Mouse (Mus musculus): Measurements from ENCODE around the gene Reg4. TPM values are rescaled to one million over a fixed set of nuclear protein-coding genes. Genes with fewer than 3 reads are reported as not detected.

Reg4 gene
- polyA plus RNA-seq, 1 experiment from 2014 or later: not detected

DNA sequence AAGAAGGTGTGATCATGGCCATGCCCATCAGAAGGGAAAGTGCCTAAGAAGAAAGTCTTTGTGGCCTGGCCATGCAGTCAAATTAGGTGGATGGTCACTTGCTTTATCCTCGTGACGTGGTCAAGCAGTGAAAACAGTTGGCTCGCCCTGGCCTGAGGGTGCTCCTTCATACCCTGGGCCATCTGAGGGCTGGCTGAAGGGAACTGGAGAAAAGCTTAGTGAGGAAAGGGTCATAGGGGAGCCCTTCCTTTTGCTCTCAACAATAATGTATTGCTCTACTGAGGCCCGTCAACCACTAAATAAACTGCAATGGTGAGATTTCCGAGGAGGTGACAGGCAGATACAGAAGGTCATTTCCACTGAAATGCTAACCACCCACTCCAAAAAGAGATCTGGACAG, 15.3 kb downstream of the Reg4 start:
- 75% methylated on average over 5 of the region's 5 CpGs for WGBS
- Histone ChIP-seq H3K27ac (ENCODE audit: poor library complexity, severe bottlenecking) (no peak overlapping the region), H3K4me3 (no peak overlapping the region), H3K36me3 (no peaks in the 10 kb centered on the region), H3K9me3 (replicated peaks) (no peaks in the 10 kb centered on the region), H3K9ac (no peak overlapping the region), H3K4me2 (no peak overlapping the region), H3K4me1 (replicated peaks) (no peaks in the 10 kb centered on the region), H3K27me3 (replicated peaks) (no peaks in the 10 kb centered on the region)
- ATAC-seq (ENCODE audit: insufficient number of reproducible peaks, low FRiP score): no peak

GRCm38 (mm10) chr3:98238150-98238549, 16.2 kb downstream of the Reg4 start:
- H3K9ac ChIP-seq: no peak overlapping the region
- WGBS: 84% methylated on average over 3 of the region's 3 CpGs
- H3K4me3 ChIP-seq: no peak overlapping the region
- ATAC-seq (ENCODE audit: insufficient number of reproducible peaks, low FRiP score): no peak
- no peaks in the 10 kb centered on the region for H3K36me3 ChIP-seq
- no peak overlapping the region for H3K27ac ChIP-seq (ENCODE audit: poor library complexity, severe bottlenecking)
- no peak overlapping the region for H3K4me2 ChIP-seq
- H3K27me3 ChIP-seq (replicated peaks): no peaks in the 10 kb centered on the region
- no peaks in the 10 kb centered on the region for H3K4me1 ChIP-seq (replicated peaks)
- H3K9me3 ChIP-seq (replicated peaks): no peaks in the 10 kb centered on the region

DNA sequence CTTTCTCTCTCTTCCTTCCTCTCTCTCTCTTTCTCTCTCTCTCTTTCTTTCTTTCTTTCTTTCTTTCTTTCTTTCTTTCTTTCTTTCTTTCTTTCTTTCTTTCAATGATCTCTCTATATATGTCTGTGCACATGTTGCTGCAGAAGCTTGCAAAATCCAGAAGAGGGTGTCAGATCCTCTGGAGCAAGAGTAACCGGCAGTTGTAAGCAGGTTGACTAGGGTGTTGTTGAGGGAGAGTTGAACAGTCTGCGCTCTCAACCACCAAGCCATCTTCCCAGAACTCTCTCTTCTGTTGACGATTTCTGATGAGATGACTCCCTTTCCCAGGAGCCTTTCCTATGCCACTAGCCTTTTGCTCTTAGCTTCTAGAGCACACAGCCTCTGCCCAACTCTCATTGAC, 20.1 kb downstream of the Reg4 start:
- no peak for ATAC-seq (ENCODE audit: insufficient number of reproducible peaks, low FRiP score)
- WGBS: 64% methylated on average over 3 of the region's 3 CpGs
- H3K9me3 ChIP-seq (replicated peaks): no peaks in the 10 kb centered on the region

GRCm38 (mm10) chr3:98242458-98243037, 20.6 kb downstream of the Reg4 start:
- H3K36me3 ChIP-seq: no peaks in the 10 kb centered on the region
- H3K9me3 ChIP-seq (replicated peaks): no peaks in the 10 kb centered on the region
- H3K4me2 ChIP-seq: no peak overlapping the region
- no peak overlapping the region for H3K4me3 ChIP-seq
- no peaks in the 10 kb centered on the region for H3K27me3 ChIP-seq (replicated peaks)
- ATAC-seq (ENCODE audit: insufficient number of reproducible peaks, low FRiP score): no peak
- H3K9ac ChIP-seq: no peak overlapping the region
- H3K4me1 ChIP-seq (replicated peaks): no peaks in the 10 kb centered on the region
- WGBS: 73% methylated on average over 8 of the region's 8 CpGs
- no peak overlapping the region for H3K27ac ChIP-seq (ENCODE audit: poor library complexity, severe bottlenecking)

More for the DNA sequence above, 20.1 kb downstream of the Reg4 start:
- H3K27ac ChIP-seq (ENCODE audit: poor library complexity, severe bottlenecking): no peak overlapping the region
- no peaks in the 10 kb centered on the region for H3K4me1 ChIP-seq (replicated peaks)
- H3K27me3 ChIP-seq (replicated peaks): no peaks in the 10 kb centered on the region
- no peak overlapping the region for H3K9ac ChIP-seq
- H3K4me3 ChIP-seq: no peak overlapping the region
- no peak overlapping the region for H3K4me2 ChIP-seq
- no peaks in the 10 kb centered on the region for H3K36me3 ChIP-seq

DNA sequence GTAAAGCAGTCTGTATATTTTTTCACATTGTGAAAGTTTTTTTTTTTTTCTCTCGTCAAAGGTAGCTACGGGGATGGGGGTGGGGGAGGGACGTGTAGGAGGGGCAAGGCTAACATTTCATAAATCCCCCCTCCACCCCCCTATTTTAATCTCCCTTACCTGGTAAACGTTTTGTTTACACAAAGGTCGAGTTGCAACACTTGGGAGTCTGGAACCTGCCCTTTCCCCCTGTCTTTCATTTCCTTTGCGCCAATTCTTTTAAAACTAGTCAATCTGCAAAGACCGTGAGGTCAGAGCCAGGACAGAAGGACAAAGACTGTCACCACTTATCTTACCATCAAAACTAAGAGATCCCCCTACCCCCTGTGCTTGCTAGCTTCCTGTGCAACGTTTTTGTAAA, 23.9 kb downstream of the Reg4 start:
- Histone ChIP-seq H3K9me3 (replicated peaks) (no peaks in the 10 kb centered on the region), H3K4me1 (replicated peaks) (no peaks in the 10 kb centered on the region), H3K4me2 (no peak overlapping the region), H3K4me3 (no peak overlapping the region), H3K36me3 (no peaks in the 10 kb centered on the region), H3K27me3 (replicated peaks) (no peaks in the 10 kb centered on the region), H3K9ac (no peak overlapping the region), H3K27ac (ENCODE audit: poor library complexity, severe bottlenecking) (no peak overlapping the region)
- no peak for ATAC-seq (ENCODE audit: insufficient number of reproducible peaks, low FRiP score)
- WGBS: 28% methylated on average over 8 of the region's 8 CpGs

DNA sequence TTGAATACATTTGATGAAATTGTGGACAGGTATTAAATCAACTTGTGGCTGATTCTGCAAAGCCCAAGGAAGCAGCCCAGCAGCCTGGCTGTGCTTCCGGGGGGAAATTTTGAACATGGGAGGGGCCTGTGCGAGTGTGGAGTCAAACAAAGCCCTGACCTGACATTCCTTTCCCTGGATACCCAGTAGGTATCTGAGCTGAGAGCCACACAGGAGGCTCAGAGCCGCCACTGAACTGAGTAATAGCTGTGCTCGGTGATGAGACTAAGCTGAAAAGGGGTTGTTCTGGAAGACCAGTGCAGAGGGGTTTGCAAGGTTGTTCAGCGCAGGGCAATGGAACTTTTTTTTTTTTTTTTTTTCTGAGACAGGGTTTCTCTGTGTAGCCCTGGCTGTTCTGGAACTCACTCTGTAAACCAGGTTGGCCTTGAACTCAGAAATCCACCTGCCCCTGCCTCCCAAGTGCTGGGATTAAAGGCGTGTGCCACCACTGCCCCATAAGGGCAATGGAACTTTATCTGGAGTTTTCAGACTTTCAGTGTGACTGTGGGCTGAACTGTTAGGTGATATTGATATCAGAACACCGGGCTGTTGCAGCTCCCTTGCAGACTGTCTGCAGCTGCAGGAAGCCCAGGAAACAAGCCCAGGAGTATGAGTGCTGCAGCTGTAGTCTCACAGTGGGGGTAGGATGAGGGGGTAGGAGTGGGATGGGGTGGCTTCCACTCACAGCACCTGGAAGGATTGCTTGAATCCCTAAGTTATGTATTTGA, 25.2 kb downstream of the Reg4 start:
- ATAC-seq (ENCODE audit: insufficient number of reproducible peaks, low FRiP score): no peak
- no peaks in the 10 kb centered on the region for H3K36me3 ChIP-seq
- no peak overlapping the region for H3K4me3 ChIP-seq
- H3K9me3 ChIP-seq (replicated peaks): no peaks in the 10 kb centered on the region
- no peak overlapping the region for H3K4me2 ChIP-seq
- no peak overlapping the region for H3K27ac ChIP-seq (ENCODE audit: poor library complexity, severe bottlenecking)
- H3K27me3 ChIP-seq (replicated peaks): no peaks in the 10 kb centered on the region
- H3K9ac ChIP-seq: no peak overlapping the region
- WGBS: 45% methylated on average over 7 of the region's 7 CpGs
- no peaks in the 10 kb centered on the region for H3K4me1 ChIP-seq (replicated peaks)

DNA sequence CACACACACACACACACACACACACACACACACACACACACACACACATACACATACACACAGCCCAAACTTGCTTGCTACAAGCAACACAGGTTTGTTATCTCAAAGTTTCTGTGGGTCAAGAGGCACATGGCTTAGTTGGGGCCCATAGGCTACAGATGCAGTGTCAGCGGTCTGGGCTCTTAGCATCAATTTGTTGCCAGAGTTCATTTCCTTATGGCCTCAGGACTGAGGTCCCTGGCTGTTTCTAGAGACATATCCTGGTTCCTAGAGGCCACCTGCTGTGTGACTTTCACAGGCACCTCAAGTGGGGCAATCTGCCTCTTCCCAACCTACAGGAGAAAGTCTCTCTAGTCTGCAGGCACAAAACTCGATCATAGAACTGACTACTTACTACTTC, 27.4 kb downstream of the Reg4 start:
- WGBS: 85% methylated on average over 2 of the region's 2 CpGs
- no peak overlapping the region for H3K9ac ChIP-seq
- ATAC-seq (ENCODE audit: insufficient number of reproducible peaks, low FRiP score): no peak
- no peaks in the 10 kb centered on the region for H3K4me1 ChIP-seq (replicated peaks)
- no peak overlapping the region for H3K4me2 ChIP-seq
- H3K9me3 ChIP-seq (replicated peaks): peaks cover 6% of the 10 kb centered on the region
- H3K27ac ChIP-seq (ENCODE audit: poor library complexity, severe bottlenecking): no peak overlapping the region
- H3K36me3 ChIP-seq: no peaks in the 10 kb centered on the region
- H3K4me3 ChIP-seq: no peak overlapping the region
- no peaks in the 10 kb centered on the region for H3K27me3 ChIP-seq (replicated peaks)

DNA sequence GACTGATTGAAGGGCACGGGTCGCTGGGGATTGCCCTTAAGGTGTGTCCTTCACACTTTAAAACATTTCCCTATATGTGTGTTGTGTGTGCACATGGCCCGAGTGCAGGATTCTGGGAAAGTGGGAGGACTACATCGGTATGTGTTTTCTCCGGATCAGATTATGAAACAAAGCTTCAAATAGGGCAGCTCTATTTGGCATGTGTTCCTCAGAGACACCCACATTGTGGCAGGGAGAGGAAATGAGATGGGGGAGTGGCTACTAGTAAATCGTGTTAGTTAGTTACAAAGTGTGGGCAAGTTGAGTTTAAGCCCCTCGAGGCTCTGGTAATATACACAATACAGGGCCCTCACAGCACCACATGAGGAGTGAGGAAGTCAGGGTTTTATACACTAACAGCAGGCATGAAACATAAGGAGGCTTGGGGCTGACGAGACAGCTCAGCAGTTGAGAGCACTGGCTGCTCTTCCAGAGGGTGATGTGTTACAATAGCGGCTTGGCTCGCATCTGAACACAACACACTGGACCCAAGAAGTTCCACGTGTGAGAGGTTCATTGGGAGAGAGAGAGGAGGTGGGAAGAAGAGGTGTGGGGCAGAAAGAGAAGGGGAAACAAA, 28.0 kb downstream of the Reg4 start:
- Histone ChIP-seq H3K4me3 (no peak overlapping the region), H3K4me2 (no peak overlapping the region), H3K4me1 (replicated peaks) (no peaks in the 10 kb centered on the region), H3K9ac (no peak overlapping the region), H3K36me3 (no peaks in the 10 kb centered on the region), H3K27ac (ENCODE audit: poor library complexity, severe bottlenecking) (no peak overlapping the region), H3K9me3 (replicated peaks) (peaks cover 6% of the 10 kb centered on the region), H3K27me3 (replicated peaks) (no peaks in the 10 kb centered on the region)
- ATAC-seq (ENCODE audit: insufficient number of reproducible peaks, low FRiP score): no peak
- WGBS: 78% methylated on average over 11 of the region's 11 CpGs

- no peaks in the 10 kb centered on the region for H3K4me1 ChIP-seq (replicated peaks)
- H3K9me3 ChIP-seq (replicated peaks): peaks cover 6% of the 10 kb centered on the region
- H3K27me3 ChIP-seq (replicated peaks): no peaks in the 10 kb centered on the region
- ATAC-seq (ENCODE audit: insufficient number of reproducible peaks, low FRiP score): no peak
- whole genome bisulfite sequencing: 100% methylated on average over 2 of the region's 3 CpGs
- no peaks in the 10 kb centered on the region for H3K36me3 ChIP-seq
- no peak overlapping the region for H3K4me2 ChIP-seq
- no peak overlapping the region for H3K27ac ChIP-seq (ENCODE audit: poor library complexity, severe bottlenecking)
- H3K9ac ChIP-seq: no peak overlapping the region
- no peak overlapping the region for H3K4me3 ChIP-seq
These were observed 32.1 kb downstream of the Reg4 start for GRCm38 (mm10) chr3:98254059-98254458.

- Histone ChIP-seq H3K27me3 (replicated peaks) (no peaks in the 10 kb centered on the region), H3K27ac (ENCODE audit: poor library complexity, severe bottlenecking) (no peak overlapping the region), H3K36me3 (no peaks in the 10 kb centered on the region), H3K9me3 (replicated peaks) (peaks cover 6% of the 10 kb centered on the region), H3K9ac (no peak overlapping the region), H3K4me2 (no peak overlapping the region), H3K4me3 (no peak overlapping the region), H3K4me1 (replicated peaks) (no peaks in the 10 kb centered on the region)
- 83% methylated on average over 8 of the region's 8 CpGs for WGBS
- no peak for ATAC-seq (ENCODE audit: insufficient number of reproducible peaks, low FRiP score)
These were observed 33.0 kb downstream of the Reg4 start for GRCm38 (mm10) chr3:98254656-98255583.

DNA sequence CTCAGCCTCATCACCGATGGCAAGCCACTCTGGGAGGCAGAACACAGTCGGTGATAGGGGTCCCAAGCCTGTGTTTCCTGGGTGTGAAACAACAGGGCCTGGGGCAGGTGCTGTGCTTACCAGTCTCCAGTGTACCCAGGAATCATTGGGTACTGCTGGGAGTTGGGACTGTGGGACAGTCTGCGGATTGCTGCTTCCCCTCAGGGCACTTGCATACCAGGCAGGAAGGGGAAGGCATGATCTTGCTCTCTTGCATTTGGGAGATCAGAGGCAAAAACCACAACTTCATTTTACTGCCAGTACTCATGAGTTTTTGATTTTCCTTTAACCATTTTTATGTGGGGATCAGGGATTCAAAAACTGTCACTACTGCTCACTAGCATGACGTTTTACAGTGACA, 36.8 kb downstream of the Reg4 start:
- H3K36me3 ChIP-seq: no peaks in the 10 kb centered on the region
- H3K4me2 ChIP-seq: no peak overlapping the region
- no peaks in the 10 kb centered on the region for H3K9me3 ChIP-seq (replicated peaks)
- H3K4me3 ChIP-seq: no peak overlapping the region
- 82% methylated on average over 4 of the region's 4 CpGs for WGBS
- H3K4me1 ChIP-seq (replicated peaks): no peaks in the 10 kb centered on the region
- no peaks in the 10 kb centered on the region for H3K27me3 ChIP-seq (replicated peaks)
- ATAC-seq (ENCODE audit: insufficient number of reproducible peaks, low FRiP score): no peak
- no peak overlapping the region for H3K9ac ChIP-seq
- H3K27ac ChIP-seq (ENCODE audit: poor library complexity, severe bottlenecking): no peak overlapping the region

All from heart, embryonic 12.5 days (tissue).